Mouse (Mus musculus): ENCODE data around the gene Cep97.
"Not testable (repeated sequence)": the region's sequence is repeated elsewhere in the genome, so short reads cannot be mapped to it uniquely, and the experiment has no call there.

The Cep97 gene

DNA sequence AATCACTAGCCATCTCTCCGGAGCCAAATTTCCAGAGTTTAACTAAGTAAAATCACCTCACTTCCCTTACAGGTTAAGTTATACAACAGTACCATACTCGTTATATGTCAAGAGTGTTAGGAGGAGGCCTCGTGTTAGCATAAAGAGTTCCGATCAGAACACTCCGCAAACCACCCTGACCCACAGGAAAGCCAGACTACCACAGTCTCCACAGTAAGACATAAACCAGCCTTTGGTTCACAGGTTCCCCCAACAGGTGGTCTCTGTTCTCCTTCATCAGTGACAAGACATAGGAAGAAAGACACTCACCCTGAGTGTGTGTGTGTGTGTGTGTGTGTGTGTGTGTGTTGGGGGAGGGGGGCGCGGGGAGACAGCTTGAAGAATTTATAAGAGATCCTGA is 43.3 kb downstream of the Cep97 start:
- DNase-seq (ENCODE audit: low read depth, low spot score), result no peak

DNA sequence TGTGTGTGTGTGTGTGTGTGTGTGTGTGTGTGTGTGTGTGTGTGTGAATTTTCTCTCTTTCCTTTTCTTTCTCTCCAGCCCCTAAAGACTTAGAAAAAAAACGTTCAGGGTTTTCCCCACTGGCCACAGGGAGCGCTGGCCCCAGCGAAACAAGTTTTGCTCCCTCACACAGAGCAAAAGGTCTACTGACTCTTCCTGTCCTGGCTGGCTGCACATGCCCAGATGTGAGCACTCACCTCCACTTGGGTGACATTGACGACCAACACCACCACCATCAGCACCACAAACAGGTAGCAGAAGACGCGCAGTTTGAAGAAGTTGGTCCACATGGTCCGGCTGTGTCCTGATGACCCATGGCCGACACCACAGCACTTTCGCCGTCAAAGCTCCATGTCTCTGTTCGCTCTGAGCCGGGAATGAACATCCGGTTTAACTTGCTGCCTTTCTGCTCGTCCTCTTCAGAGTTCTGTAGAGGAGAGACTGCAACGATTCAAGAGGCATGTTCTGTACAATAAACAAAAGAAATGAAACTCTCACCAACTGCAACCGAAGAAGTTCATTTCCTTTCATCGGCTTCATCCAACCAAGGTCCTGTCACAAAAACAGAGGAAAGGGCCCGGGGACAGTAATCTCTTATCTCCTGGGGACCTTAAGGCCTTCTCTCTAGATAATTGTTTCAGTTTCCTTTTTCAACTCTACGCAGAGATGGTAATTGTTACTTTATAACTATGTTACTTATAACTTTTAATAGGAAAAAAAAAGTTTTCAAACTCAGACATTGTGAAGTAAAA is 44.1 kb downstream of the Cep97 start:
- DNase-seq (ENCODE audit: low read depth, low spot score), result no peak

DNA sequence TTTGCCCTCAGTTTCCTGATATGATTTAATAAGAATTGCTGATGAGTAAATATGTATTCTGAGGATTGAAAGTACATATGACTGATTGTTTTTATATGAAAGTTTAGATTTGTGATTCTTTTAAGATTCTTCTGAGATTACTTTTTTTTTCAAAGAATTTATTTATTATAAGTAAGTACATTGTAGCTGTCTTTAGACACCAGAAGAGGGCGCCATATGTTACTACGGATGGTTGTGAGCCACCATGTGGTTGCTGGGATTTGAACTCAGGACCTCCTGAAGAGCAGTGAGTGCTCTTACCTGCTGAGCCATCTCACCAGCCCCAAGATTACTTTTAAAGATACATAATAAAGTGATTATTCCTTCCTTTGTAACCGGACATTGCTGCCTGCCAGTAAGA is 45.2 kb downstream of the Cep97 start:
- DNase-seq (ENCODE audit: low read depth, low spot score), result no peak

DNA sequence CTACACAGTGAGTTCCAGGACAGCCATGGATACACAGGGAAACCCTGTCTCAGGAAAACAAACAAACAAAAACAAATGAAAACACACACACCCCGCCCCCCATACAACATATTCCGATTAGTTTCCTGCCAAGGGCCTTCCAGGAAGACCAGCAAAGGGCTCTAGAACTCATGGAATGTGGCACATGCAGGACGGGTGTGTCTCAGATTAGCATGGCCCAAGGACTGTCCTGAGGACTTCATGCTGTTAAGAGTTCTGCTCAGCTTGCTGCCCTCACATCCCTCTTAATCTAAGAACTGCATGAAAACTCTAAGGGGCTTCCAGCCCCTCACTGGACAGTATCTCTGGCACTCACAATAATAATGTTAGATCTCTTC is 46.1 kb downstream of the Cep97 start:
- DNase-seq (ENCODE audit: low read depth, low spot score), result no peak

DNA sequence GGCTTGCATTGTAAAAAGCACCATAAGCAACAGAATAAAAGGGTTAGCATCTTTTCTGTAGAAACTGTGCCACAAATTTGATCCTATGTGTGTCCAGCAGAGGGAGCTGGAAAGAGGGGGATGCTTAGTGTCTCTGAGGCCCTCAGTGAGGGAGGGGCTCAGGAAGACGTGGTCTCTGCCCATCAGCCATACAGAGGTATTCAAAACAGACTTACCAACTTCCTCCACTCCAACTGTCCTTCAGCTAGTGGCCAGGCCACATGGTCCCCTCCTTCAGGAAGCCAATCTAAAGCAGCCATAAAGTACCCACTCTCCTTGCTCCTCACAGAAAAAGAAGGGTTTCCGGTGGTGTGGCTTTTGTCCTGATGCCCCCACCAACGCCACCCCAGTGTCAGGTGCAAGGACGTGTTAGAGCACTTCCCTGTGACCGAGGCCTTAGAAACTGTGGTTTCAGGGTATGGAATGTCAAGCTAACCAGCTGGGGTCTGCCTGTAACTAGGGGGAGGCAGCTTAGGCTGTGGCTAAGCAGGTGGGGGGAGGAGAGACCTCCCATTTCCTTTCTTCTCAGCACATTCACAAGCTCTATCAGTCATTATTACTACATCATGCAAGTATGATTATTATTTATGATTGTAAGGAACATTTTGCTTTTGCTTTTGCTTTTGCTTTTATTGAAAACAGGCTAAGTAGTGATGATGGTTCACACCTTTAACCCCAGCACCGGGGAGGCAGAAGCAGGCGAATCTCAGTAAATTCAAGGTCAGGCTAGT is 46.7 kb downstream of the Cep97 start:
- DNase-seq (ENCODE audit: low read depth, low spot score), result no peak

DNA sequence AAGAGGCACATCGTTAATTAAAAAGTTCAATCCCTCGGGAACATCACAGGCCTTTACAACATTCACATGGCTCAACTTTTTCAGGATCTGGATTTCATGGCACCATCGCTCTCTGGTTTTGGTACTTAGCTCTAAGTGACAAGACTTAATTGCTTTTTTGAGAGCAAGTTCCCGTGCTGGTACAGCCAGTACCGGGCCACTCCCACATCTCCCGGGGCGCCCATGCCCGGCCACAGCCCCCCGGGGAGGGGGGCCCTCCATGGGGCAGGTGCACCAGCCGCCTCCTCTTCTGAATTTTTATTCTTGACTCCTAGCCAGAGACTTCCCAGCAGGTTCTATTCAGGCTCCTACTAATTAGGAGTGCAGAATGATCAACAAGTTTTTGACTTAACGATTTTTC is 50.4 kb downstream of the Cep97 start:
- DNase-seq (ENCODE audit: low read depth, low spot score), result no peak

DNA sequence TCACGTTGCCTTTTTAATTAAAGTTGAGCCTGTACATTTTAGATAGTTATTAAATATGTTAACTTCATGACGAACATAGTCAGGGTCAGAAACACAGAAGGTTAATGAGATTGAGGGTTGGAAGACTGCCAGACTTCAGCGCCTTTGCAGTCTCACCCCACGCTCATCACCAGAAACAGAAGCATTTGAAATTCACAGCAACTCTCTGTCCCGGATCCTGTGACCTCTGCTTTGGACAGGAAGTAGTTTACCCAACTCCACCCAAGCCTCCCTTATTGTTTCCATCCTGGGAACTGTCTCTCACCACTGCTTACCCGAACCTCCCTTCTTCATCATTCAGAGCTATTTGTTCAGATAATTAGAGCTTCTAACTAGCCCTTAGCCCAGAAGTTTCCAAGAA is 58.6 kb downstream of the Cep97 start:
- DNase-seq (ENCODE audit: low read depth, low spot score), result no peak

DNA sequence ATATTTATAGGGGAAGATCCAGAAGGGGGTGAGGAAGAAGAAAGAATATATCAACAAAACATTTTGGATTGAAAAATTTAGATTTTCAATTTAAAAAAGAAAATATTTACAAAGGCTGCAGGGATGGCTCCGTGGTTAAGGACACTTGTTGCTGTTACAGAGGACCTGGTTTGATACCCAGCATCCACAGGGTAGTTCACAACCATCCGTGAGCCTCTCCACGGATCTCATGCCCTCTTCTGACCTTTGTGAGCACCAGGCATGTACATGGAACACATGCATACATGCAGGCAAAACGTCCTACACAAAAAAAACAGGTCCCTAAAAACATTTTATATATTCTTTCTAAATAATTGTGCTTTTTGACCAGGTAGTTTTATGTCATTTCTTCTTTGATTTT is 70.8 kb downstream of the Cep97 start:
- no peak for DNase-seq (ENCODE audit: low read depth, low spot score)

DNA sequence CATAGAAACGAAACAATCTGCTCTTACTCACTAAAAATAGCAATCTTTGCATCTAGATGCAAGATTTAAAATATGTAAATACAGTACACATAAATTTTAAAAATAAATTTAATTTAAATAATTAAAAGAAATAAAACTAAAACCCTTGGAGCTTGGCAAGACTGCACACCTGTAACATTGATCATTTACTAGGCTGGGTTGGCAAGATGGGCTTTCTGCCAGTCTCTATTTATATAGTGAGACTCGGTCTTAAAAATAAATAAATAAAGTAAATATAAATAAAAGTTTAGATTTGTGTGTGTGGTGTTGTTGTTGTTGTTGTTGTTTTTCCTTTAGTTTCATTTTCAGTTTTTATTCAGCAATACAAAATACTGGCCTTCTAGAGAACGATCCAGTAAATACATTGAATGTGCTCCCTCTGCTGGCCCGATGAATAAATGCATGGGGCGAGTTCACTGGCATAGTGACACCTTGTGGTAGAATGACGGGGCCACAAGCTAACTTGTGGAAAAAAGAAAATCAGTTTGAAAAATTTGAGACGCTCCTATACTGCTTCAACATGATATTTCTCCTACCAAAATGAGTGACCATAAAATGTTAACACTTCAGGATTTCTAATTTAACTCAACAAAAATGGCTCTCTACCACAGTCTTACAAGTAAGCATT is 71.4 kb downstream of the Cep97 start:
- peak; percentile 54 for DNase-seq (ENCODE audit: low read depth, low spot score)

DNA sequence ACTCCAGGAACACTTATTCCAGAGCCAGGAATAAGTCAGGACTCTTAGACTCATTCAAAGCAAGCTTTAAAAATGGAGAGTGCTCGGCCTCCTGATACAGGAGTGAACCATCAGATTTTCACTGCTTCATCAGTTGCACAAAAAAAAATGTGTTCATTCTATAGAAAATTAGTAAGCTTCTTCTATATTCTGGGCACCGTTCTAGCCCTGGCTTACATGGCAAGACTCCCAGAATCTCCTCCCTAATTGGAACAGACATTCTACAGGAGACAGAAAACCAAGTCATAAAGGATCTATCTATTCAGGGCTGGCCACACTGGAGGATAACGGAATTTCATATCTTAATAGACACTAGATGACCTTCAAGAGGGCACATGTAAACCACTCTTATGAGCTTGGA is 73.6 kb downstream of the Cep97 start:
- no peak for DNase-seq (ENCODE audit: low read depth, low spot score)

DNA sequence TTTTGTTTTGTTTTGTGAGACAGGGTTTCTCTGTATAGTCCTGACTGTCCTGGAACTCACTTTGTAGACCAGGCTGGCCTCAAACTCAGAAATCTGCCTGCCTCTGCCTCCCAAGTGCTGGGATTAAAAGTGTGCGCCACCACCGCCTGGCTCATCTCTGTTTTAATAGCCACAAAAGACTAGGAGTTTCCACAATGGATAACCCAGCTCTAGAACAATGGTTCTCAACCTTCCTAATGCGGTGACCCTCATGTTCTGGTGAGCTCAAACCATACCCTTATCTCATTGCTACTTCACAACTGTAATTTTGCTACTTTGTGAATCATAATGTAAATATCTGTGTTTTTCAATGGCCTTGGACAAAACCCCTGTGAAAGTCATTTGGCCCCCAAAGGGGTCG is 75.2 kb downstream of the Cep97 start:
- DNase-seq (ENCODE audit: low read depth, low spot score), result not testable (repeated sequence)

DNA sequence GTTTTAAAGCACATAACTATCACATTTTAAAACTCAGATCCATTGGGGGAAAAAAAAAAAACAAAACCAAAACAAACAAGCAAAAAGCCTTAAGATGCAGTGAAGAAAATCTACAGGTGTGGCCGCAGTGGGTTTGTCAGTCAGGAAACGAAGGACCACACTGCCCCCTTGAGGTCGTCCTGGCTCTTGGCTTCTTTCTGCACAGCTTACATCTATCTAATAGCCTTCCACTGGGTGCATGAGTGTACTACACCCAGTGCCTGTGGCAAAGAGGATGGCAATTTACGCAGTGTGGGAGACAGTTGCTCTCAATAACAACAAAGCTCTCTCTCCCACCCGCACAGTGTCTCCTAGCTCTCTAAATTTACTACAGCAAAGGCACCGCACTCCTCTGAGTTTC is 76.2 kb downstream of the Cep97 start:
- DNase-seq (ENCODE audit: low read depth, low spot score), result peak; percentile 40

DNA sequence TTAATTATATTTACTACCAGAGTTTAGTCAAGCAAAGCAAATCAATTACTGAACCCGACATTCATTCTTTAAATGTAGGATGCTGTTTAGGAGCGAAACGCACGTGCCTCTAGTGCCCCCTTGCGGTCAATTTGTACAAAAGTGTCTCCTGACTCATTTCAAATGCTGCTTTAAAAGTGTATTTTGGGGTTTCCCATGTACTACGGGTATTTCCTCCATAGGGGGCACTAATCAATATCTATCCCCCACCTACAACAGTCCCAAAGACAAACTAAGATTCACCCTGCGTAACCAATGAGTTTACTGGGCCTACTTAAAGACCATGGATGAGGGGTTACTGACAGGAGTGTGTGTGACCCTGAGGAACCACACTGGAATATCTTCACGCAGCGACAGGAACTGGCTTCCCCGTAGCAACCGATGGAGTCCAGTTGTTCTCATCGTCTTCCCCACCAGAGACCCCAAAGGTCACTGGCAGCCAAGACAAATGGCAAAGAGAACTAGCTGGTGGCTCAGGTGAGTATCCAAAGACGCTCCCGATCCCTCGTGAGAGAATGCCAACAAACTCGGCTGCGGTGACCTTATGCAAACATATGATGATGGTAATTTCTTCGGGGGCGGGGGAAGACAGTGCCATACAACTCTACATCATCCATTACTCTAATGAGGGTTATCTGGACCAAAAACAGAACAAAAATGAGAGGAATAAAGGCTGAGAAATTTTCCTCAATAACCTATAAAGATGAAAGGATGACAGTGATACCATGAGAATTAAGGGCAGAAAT is 81.5 kb downstream of the Cep97 start:
- peak; percentile 65 for DNase-seq (ENCODE audit: low read depth, low spot score)

DNA sequence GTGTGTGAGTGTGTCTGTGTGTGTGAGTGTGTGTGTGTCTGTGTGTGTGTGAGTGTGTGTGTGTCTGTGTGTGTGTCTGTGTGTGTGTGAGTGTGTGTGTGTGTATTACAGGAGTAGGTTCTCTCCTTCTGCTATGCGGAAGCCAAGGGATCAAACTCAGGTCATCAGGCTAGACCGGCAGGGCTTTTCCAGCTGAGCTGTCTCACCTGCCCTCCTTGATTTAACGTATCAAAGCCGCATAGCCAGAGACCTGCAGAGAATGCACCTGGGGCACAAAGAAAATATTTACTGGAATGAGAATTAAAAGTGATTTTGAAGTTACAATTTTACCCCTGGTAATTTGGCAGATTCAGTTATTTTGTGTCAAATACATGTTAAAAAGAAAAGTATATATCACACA is 82.1 kb downstream of the Cep97 start:
- DNase-seq (ENCODE audit: low read depth, low spot score), result no peak

DNA sequence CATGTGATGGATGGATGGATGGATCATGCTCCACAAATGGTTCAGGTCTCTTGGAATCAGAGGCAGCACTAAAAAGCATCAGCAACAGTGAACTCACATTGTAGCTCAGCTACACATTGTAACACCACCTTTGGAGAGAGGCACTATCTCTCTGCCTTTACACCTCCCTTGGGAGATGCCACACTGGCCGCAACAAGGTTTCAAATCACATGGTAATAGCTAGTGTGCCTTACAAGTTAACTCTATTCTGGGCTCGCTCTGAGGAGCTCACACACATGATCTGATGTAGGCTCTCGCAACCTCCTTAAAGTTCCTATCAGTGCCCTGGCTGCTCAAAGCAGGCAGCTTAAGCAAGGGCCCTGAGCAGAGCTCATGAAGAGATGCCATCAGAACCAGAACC is 84.2 kb downstream of the Cep97 start:
- no peak for DNase-seq (ENCODE audit: low read depth, low spot score)
